Mouse (Mus musculus) CH12.LX (cell line): ENCODE measurements around the gene Fads1.

Source experiments
- CTCF ChIP-seq, 2 experiments: IDR thresholded peaks in 1 of 2; conservative IDR thresholded peaks in 1 of 2; 2 replicates each; pipeline ENCODE4 v1.5.1; 2011 to 2012; ENCODE audit warnings: low read depth in 2 of 2, low read length in 2 of 2, improper control_type of control experiment in 1 of 2, inconsistent platforms in 1 of 2, mild to moderate bottlenecking in 1 of 2, moderate library complexity in 1 of 2
- POLR2AphosphoS2 ChIP-seq: IDR thresholded peaks from 2 replicates; pipeline ENCODE4 v1.6.1; 2011; ENCODE audit warnings: low read depth, low read length, improper control_type of control experiment
- RAD21 ChIP-seq: IDR thresholded peaks from 2 replicates; pipeline ENCODE4 v1.6.1; 2011; ENCODE audit warnings: low read depth, mild to moderate bottlenecking, low read length, improper control_type of control experiment, moderate library complexity

DNA sequence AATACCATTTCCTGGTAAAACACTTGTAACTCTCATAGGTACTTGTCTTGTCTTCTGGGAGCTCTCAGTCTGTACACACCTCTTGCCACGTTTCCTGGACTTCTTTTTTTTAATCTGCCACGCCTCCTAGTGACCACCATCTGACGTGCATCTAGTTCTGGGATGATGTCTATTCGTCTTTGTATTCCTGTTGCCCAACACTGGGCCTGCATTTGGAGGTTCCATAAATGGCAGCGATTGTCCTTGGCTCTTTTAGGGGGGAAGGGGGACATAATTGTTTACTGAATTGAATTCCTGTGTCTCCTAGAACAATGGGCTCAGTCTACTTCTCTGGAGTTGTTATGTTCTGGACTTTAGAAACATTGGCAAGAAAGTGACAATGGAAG is 21.9 kb downstream of the Fads1 start:
- TF ChIP-seq POLR2AphosphoS2 (0 out of 2 replicates have a peak, but pooled peaks have one; percentile 10), RAD21 (peak; percentile 35), CTCF (conservative IDR thresholded peaks at IDR 0.05 in 1 of 2, IDR thresholded peaks at IDR 0.05 in 1 of 2; ENCODE audit: low read depth in 2 of 2, low read length in 2 of 2) (peak; percentile 14 to 64; a peak in 3 of 4 replicates)
